Mouse (Mus musculus) adrenal gland, adult 8-10 months (tissue): Measurements from ENCODE around the gene Pdcd6ip. TPM values are rescaled to one million over a fixed set of nuclear protein-coding genes. Genes with fewer than 3 reads are reported as not detected.
"Not testable (repeated sequence)": the region's sequence is repeated elsewhere in the genome, so short reads cannot be mapped to it uniquely, and the experiment has no call there.

Experiments
- DNase-seq: peaks from one replicate; pipeline ENCODE4 v3.0.0; 2022
- total RNA-seq, 4 experiments: library from RNA; stranded (reverse); gene quantifications; 2 replicates each; pipeline ENCODE4 v1.2.4; 2022

Pdcd6ip gene
- total RNA-seq, 4 experiments from 2014 or later, result 176 to 225 (median 190) TPM

GRCm38 (mm10) chr9:113701441-113702160 is 6.5 kb downstream of the Pdcd6ip start:
- no peak for DNase-seq

- peak; percentile 26 for DNase-seq
Observed at GRCm38 (mm10) chr9:113687461-113687860, 20.6 kb downstream of the Pdcd6ip start.

DNA sequence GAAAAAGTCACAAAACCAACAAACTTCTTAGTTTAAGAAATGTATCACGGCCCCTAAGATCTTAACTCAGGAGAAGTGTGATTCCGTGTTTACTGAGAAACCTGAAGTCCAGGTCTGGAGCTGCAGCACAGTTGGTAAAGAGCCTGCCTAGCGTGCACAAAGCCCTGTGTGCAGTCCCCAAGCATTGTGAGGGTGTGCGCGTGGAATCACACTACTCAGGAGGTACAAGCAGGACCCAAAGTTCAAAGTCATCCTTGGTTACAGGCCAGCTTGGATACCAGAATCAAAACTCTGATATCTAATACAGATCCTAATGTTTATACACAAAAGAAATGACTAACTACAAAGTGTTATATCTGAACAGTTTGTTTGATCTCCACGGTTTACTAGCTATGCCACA is 34.3 kb downstream of the Pdcd6ip start:
- no peak for DNase-seq

GRCm38 (mm10) chr9:113672352-113672751 is 35.7 kb downstream of the Pdcd6ip start:
- no peak for DNase-seq

- DNase-seq, result no peak
Observed at GRCm38 (mm10) chr9:113670857-113671106, 37.3 kb downstream of the Pdcd6ip start.

- DNase-seq, result no peak
Observed at GRCm38 (mm10) chr9:113670105-113670856, 37.8 kb downstream of the Pdcd6ip start.

- DNase-seq, result no peak
Observed at GRCm38 (mm10) chr9:113663476-113663875, 44.6 kb downstream of the Pdcd6ip start.

GRCm38 (mm10) chr9:113657837-113658236 is 50.2 kb downstream of the Pdcd6ip start:
- no peak for DNase-seq

- DNase-seq, result no peak
Observed at GRCm38 (mm10) chr9:113653571-113653970, 54.5 kb downstream of the Pdcd6ip start.

- DNase-seq, result no peak
Observed at GRCm38 (mm10) chr9:113650787-113651186, 57.3 kb downstream of the Pdcd6ip start.

GRCm38 (mm10) chr9:113649211-113649610 is 58.8 kb downstream of the Pdcd6ip start:
- not testable (repeated sequence) for DNase-seq

DNA sequence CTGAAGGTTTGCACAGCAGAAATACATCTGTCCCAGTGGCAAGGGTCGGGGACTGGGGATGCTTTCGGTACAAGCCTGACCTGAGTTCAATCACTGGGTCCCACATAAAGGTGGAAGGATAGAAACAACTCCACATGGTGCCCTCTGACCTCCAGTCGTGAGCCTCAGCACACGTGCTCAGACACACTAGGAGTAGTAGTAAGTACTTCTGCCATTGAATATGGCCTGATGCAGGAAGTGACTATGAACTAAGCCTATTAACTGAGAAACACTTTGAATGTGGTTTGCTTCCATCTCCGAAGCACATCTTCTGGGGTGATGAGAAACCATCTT is 62.3 kb downstream of the Pdcd6ip start:
- no peak for DNase-seq

DNA sequence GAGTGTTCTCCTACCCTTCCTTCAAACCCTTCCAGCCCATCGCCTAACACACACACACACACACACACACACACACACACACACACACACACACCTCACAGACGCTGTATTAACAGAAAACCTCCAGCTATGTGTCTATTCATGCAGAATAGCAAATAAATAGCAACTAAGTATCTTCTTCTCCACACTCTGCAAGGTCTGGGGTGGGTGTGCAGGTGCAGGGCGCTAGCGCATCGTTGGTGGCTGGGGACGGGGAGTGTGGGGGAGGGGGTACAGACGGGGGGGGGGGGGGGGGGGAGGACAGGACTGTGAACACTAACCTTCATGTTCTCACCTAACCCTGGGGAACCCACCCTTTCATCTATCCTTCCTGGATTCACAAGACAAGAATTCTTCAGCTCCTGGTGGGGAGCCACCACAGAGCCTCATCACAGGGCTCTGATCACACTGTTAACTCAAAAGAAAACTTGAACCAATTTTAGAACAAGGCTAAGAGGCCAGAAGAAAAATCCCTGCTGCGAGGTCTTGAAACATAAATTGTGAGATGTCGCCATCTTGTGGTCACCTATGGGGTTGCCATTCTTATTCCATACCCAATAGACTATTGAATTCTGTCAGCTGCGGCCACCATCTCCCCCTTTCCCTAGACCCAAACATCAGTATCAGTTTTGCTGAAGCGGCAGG is 62.8 kb downstream of the Pdcd6ip start:
- DNase-seq, result peak; percentile 17

DNA sequence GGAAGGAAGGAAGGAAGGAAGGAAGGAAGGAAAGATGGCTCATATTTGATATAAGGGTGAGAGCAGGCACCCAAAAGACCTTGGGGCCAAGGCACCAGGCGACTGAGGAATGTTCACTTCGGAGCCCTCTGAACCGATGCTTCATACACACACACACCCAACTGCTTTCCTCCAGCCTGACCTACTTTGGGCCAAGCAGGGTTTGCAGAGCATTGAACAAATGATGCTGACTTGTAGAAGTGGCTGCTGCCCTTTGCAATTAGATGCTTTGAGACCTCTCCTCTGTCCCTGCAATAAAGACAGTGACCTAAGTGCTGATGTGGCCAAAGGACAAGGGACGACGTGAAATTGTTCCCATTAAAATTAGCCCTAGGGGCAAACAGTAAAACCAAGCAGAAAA is 63.4 kb downstream of the Pdcd6ip start:
- DNase-seq, result no peak

- no peak for DNase-seq
Observed at GRCm38 (mm10) chr9:113644076-113644475, 64.0 kb downstream of the Pdcd6ip start.

DNA sequence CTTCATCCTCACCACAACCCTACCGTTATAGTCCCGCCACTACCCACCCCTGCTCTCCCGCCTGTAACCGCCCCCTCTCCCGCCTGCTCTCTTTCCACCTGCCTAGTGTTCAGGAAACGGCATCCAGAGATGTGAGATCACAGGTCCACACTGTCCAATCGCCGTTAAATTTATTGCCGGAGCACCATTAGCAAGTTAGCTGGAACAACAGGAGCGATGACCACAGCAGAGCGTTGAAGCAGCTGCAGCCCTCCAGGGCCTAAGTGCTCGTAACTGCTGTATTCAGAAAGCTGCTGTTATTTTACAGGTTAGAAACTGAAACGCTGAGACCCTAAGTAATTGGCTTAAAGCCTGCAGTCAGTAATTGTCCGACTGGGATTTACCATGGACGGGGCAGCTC is 64.4 kb downstream of the Pdcd6ip start:
- DNase-seq, result no peak

- no peak for DNase-seq
Observed at GRCm38 (mm10) chr9:113634986-113635385, 73.1 kb downstream of the Pdcd6ip start.

DNA sequence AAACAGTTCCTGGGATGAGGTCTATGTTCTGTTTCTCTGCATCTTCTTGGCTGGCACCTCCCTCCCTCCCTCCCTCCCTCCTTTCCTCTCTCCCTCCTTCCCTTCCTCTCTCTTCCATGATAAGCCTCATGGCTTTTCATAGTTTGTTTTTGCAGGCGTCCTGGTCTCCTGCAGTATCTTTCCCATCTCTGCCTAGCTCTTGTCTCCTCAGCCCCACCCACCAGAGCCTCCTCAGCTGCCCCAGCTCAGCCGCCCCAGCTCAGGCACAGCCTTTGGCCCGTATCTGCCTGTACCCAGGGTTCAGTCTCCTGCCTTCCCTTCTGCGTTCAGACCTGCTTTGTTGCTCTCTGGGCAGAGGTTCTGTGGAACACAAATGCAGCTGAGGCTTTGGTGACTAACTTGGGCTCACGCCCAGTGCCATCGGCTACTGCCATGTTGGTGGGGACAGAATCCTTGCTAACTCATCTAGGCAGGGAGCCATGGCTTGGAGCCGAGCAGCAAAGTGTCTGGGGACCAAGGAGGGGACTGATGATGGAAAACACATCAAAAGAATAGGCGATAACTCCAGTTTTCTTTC is 74.8 kb downstream of the Pdcd6ip start:
- no peak for DNase-seq

DNA sequence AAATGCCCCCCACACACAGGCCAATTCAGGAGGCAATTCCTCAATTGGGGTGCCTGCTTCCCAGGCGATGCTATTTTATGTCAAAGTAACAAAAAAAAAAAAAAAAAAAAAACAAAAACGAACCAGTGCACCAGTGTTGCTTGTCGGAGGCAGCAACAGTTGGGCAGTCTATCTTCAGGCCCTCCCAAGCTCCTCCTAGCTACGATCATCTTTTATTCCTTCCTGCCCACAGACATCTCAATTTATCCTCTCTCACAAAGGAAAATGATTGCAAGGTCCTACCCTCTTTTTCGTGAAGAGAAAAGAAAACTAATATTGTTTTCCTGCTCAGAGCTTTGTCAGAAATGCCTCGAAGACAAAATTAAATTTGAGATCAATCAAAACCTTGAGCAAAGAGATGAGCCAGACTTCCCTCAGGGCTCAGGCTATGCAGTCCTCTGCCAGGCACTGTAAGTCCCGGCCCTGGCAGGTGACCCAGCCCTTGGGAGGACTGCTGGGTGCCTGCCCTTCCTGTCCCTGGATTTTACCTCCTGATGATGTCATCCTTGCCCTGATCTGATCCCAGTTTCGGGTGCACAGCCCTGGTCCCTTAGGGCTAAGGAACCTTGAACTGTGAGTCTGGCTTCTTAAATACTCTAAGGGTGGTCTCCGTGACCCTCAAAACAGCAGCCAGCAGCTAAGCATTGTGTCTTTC is 75.6 kb downstream of the Pdcd6ip start:
- DNase-seq, result no peak

GRCm38 (mm10) chr9:113629632-113630031 is 78.4 kb downstream of the Pdcd6ip start:
- peak; percentile 6 for DNase-seq

DNA sequence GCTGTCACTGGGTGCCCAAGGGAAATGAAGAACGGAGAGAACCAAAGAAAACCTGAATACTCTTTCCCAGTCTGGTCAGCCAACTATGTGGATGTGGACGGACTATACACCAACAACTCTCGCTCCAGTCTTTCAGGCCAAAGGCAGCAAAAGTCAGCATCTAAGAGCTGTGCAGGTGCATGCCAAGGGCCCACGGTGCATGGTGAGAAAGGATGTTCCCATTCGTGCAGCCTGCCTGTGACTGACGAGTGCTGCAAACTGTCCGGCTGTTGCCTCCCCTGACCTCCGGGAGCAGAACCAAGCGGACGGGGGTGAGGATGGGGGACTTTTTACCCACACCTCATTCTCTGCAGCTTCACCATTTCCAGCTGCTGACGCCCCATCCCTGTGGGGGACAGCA is 78.9 kb downstream of the Pdcd6ip start:
- DNase-seq, result no peak

GRCm38 (mm10) chr9:113628780-113629179 is 79.3 kb downstream of the Pdcd6ip start:
- DNase-seq, result no peak

DNA sequence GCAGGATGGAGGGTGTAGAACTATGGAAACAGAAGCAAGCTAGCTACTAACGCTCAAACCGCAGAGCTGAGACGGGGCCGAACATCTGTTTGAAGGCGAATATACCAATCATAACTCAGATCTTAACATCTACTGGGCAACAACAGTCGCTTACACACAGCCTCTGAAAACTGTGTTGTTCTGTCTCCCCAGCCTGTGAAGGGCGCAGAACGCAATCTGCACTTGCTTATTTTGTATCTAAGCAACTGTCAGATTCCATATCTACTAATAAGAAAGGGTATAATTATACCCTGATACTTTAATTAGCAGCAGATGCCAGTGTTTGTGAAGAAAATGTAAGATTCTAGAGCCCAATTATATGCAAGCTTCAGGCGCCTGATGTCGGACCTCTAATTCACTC is 81.3 kb downstream of the Pdcd6ip start:
- no peak for DNase-seq
